Mouse (Mus musculus) large intestine, adult 2 months (tissue): ENCODE data around the gene Plekhj1. TPM values are rescaled to one million over a fixed set of nuclear protein-coding genes. Genes with fewer than 3 reads are reported as not detected.

Source experiments
- DNase-seq: peaks from one replicate; pipeline ENCODE4 v3.0.0-alpha.2; 2012; ENCODE audit warnings: low read depth, low spot score
- WGBS: fragments of 180-500 bp; shearing (Covaris S2); methylation state at CpG from one replicate; pipeline ENCODE4 v1.1.7; 2018; 5-methylcytosine and 5-hydroxymethylcytosine counted together
- polyA plus RNA-seq: library from polyadenylated mRNA; depleted of rRNA; stranded (reverse); fragments of >200 nt; gene quantifications from 2 replicates; pipeline ENCODE4 v1.2.3, GENCODE M21; 2012; rRNA removed

Gene Plekhj1
- polyA plus RNA-seq, 1 experiment = 50.7 TPM

- DNase-seq = no peak
- WGBS = 16% methylated on average over 5 of the region's 5 CpGs
Observed at GRCm38 (mm10) chr10:80757717-80758116, 40.7 kb downstream of the Plekhj1 start.

DNA sequence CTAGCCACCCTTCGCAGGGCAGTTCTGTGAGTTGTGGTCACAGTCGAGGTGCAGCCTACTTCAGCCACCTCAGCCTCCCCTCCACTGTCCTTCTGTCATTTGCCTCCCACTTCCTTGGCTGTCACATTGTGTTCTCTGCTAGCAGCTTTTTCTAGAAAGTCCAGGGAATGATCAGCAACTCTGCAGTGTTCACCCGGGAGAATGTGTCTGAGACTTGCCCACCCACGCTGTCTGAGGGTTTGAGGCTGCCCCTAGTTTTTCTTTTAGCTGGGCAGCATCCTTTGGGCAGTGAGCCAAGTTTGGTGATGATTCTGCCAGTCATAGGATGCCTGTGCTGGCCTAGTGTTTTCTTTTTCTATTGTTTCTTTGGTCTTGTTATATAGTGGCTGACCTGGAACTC lies 41.5 kb downstream of the Plekhj1 start:
- WGBS = 49% methylated on average over 4 of the region's 4 CpGs
- no peak for DNase-seq

- DNase-seq = no peak
- 38% methylated on average over 2 of the region's 2 CpGs for WGBS
Observed at GRCm38 (mm10) chr10:80756509-80756908, 41.9 kb downstream of the Plekhj1 start.

GRCm38 (mm10) chr10:80756099-80756498 lies 42.3 kb downstream of the Plekhj1 start:
- WGBS = 10% methylated on average over 3 of the region's 3 CpGs
- no peak for DNase-seq

GRCm38 (mm10) chr10:80755291-80756015 lies 43.0 kb downstream of the Plekhj1 start:
- DNase-seq = no peak
- under 1% methylated on average over 75 of the region's 75 CpGs for WGBS

- under 1% methylated on average over 57 of the region's 57 CpGs for WGBS
- no peak for DNase-seq
Observed at GRCm38 (mm10) chr10:80754594-80755290, 43.7 kb downstream of the Plekhj1 start, which contains the start of gene Dot1l. TSS of gene Dot1l (plus strand) at chr10:80755206.

DNA sequence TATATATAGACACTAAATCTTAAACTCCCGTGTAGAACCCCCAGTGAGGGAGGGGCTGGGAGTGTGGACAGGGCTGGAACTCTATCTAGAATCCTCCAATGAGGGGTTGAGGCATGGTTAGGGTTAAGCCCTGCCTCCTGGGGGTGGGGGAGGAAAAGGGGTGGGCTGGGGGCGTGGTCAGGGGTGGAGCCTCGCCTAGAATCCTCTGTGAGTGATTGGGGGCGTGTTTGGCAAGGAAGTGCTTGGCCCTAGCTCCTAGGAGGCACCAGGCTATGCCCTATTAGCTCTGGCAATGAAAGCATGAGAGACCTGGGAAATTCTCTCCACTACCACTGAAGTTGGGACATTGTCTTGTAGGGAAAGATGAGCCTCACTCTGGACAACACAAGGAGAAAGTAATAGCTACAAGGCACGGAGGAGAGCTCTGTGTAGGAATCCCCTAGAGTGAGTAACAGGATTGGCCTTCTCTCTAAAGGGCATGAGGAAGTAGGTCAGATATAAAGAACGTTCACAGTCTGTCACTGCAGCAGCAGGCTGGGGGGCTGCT lies 46.3 kb downstream of the Plekhj1 start:
- DNase-seq = no peak
- WGBS = 3% methylated on average over 6 of the region's 6 CpGs

- 2% methylated on average over 16 of the region's 16 CpGs for WGBS
- no peak for DNase-seq
Observed at GRCm38 (mm10) chr10:80751188-80751832, 47.1 kb downstream of the Plekhj1 start.

DNA sequence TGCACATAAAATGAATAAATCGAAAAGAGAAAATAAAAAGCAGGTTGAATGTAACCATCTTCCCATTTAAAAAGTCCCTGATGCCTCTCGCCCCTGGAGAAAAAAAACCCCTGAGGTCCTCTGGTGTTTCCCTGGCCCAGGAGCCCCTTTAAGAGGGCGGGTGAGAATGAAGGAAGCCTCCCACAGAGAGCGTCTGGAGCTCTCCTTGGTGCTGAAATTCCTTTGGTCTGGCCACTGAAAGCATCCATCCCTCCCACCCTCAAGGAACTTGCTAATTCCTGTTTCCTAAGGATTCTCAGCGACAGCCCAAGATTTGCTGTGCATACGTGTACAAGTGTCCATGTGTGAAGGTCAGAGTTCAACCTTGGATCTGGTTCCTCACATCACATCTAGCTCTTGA lies 49.8 kb downstream of the Plekhj1 start:
- WGBS = 8% methylated on average over 6 of the region's 6 CpGs
- DNase-seq = no peak

DNA sequence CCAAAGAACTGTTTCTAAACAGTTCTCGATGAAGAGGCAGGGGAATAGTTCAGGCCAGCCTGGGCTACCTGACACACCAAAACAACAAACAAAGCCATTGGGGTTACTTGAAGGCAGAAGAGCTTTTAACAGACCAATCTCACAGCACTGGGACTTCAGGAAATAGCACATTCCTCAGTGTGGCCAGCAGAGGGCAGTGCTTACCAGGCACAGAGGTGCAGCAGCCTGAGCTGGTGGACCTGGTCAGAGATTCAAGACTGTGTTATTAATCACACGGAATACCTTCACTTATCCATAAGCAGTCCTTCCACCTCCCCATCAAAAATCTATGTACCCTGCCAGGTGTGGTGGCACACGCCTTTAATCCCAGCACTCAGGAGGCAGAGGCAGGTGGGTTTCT lies 51.0 kb downstream of the Plekhj1 start:
- WGBS = 13% methylated on average over 3 of the region's 3 CpGs
- DNase-seq = no peak

Other genes starting within 250 kb of the Plekhj1 start
- 35.4 and 42.4 TPM in 2 replicates for gene Rexo1, start 237.1 kb downstream of the Plekhj1 start, polyA plus RNA-seq
- 12.6 and 12.8 TPM in 2 replicates for gene Klf16, start 221.3 kb downstream of the Plekhj1 start, polyA plus RNA-seq
- 214 and 233 TPM in 2 replicates for gene Abhd17a, start 208.3 kb downstream of the Plekhj1 start, polyA plus RNA-seq
- gene Scamp4, start 195.8 kb downstream of the Plekhj1 start, polyA plus RNA-seq = 129 and 145 TPM in 2 replicates
- 11.8 and 14.6 TPM in 2 replicates for gene Adat3, start 195.7 kb downstream of the Plekhj1 start, polyA plus RNA-seq
- gene Gm49322, start 192.6 kb downstream of the Plekhj1 start, polyA plus RNA-seq = 3.5 and 3.7 TPM in 2 replicates
- 184 and 212 TPM in 2 replicates for gene Csnk1g2, start 175.8 kb downstream of the Plekhj1 start, polyA plus RNA-seq
- 49.0 and 56.2 TPM in 2 replicates for gene Btbd2, start 141.6 kb downstream of the Plekhj1 start, polyA plus RNA-seq
- 112 and 121 TPM in 2 replicates for gene Mknk2, start 120.5 kb downstream of the Plekhj1 start, polyA plus RNA-seq
- gene Mob3a, start 96.6 kb downstream of the Plekhj1 start, polyA plus RNA-seq = 39.2 and 40.8 TPM in 2 replicates
- 22.8 and 30.0 TPM in 2 replicates for gene Izumo4, start 96.4 kb downstream of the Plekhj1 start, polyA plus RNA-seq
- gene Ap3d1, start 56.4 kb downstream of the Plekhj1 start, polyA plus RNA-seq = 75.1 and 109 TPM in 2 replicates
- 20.0 and 29.6 TPM in 2 replicates for gene Dot1l, start 43.4 kb downstream of the Plekhj1 start, polyA plus RNA-seq
- 26.8 and 30.3 TPM in 2 replicates for gene Sf3a2, start 428 bp downstream of the Plekhj1 start, polyA plus RNA-seq
- 0.63 and 0.96 TPM in 2 replicates for gene Amh, start 6.6 kb upstream of the Plekhj1 start, polyA plus RNA-seq
- gene Jsrp1, start 14.9 kb upstream of the Plekhj1 start, polyA plus RNA-seq = not detected in 2 replicates
- gene Oaz1, start 28.0 kb upstream of the Plekhj1 start, polyA plus RNA-seq = 980 and 1,000 TPM in 2 replicates
- 0.04 and 0.05 TPM in 2 replicates for gene Lingo3, start 45.4 kb upstream of the Plekhj1 start, polyA plus RNA-seq
- 114 and 134 TPM in 2 replicates for gene Lsm7, start 56.6 kb upstream of the Plekhj1 start, polyA plus RNA-seq
- 48.4 and 72.7 TPM in 2 replicates for gene Sppl2b, start 56.6 kb upstream of the Plekhj1 start, polyA plus RNA-seq
- 0.21 and 0.32 TPM in 2 replicates for gene Tmprss9, start 73.2 kb upstream of the Plekhj1 start, polyA plus RNA-seq
- gene Timm13, start 102.3 kb upstream of the Plekhj1 start, polyA plus RNA-seq = 199 and 214 TPM in 2 replicates
- 26.1 and 34.1 TPM in 2 replicates for gene Lmnb2, start 119.6 kb upstream of the Plekhj1 start, polyA plus RNA-seq
- 18.3 and 23.8 TPM in 2 replicates for gene Gadd45b, start 131.4 kb upstream of the Plekhj1 start, polyA plus RNA-seq
- 0.83 and 1.1 TPM in 2 replicates for gene Gng7, start 216.3 kb upstream of the Plekhj1 start, polyA plus RNA-seq
- 0.22 and 0.36 TPM in 2 replicates for gene Diras1, start 227.0 kb upstream of the Plekhj1 start, polyA plus RNA-seq
- 26.3 and 26.5 TPM in 2 replicates for gene Slc39a3, start 238.8 kb upstream of the Plekhj1 start, polyA plus RNA-seq